Mouse (Mus musculus) thymus, adult 2 months (tissue): Measurements from ENCODE around the gene Actl6a. TPM values are rescaled to one million over a fixed set of nuclear protein-coding genes. Genes with fewer than 3 reads are reported as not detected.
"Not testable (repeated sequence)": the region's sequence is repeated elsewhere in the genome, so short reads cannot be mapped to it uniquely, and the experiment has no call there.

Experiments
- DNase-seq: peaks from one replicate; pipeline ENCODE4 v3.0.0; 2021
- H3K27ac ChIP-seq: fragments of 200-500 bp; 2 replicates; pipeline ENCODE4 v1.5.1; 2012; ENCODE audit warnings: low read length, control low read depth; ENCODE audit not compliant: control insufficient read depth, insufficient read depth
- H3K27me3 ChIP-seq: fragments of 200-500 bp; 2 replicates; pipeline ENCODE4 v1.6.1; 2012; ENCODE audit warnings: mild to moderate bottlenecking, low read length, moderate library complexity, mixed read lengths; ENCODE audit not compliant: control insufficient read depth, insufficient read depth
- H3K36me3 ChIP-seq: fragments of 200-500 bp; 2 replicates; pipeline ENCODE4 v1.6.1; 2012; ENCODE audit warnings: mild to moderate bottlenecking, low read length, moderate library complexity; ENCODE audit not compliant: control insufficient read depth, insufficient read depth
- H3K4me1 ChIP-seq: fragments of 200-500 bp; replicated peaks from 2 replicates; pipeline ENCODE4 v1.6.1; 2012; ENCODE audit warnings: low read length; ENCODE audit not compliant: control insufficient read depth, insufficient read depth
- H3K4me3 ChIP-seq: fragments of 200-500 bp; 2 replicates; pipeline ENCODE4 v1.5.1; 2012; ENCODE audit warnings: mild to moderate bottlenecking, low read length, control low read depth, moderate library complexity; ENCODE audit not compliant: control insufficient read depth, insufficient read depth
- CTCF ChIP-seq: fragments of 200-500 bp; IDR thresholded peaks from 2 replicates; pipeline ENCODE4 v1.5.1; 2012; ENCODE audit warnings: mild to moderate bottlenecking, control low read depth, low read length, moderate library complexity, borderline replicate concordance; ENCODE audit not compliant: control insufficient read depth, poor library complexity, insufficient read depth; ENCODE audit errors: extremely low read depth
- POLR2A ChIP-seq: fragments of 200-500 bp; IDR thresholded peaks from 2 replicates; pipeline ENCODE4 v1.6.1; 2012; ENCODE audit warnings: mild to moderate bottlenecking, low read length, control low read depth, moderate library complexity; ENCODE audit not compliant: control insufficient read depth, poor library complexity, insufficient read depth; ENCODE audit errors: extremely low read depth
- WGBS: fragments of 180-500 bp; shearing (Covaris S2); methylation state at CpG from one replicate; pipeline ENCODE4 v1.1.7; 2018; 5-methylcytosine and 5-hydroxymethylcytosine counted together
- polyA plus RNA-seq: library from polyadenylated mRNA; depleted of rRNA; stranded (reverse); fragments of >200 nt; gene quantifications from 2 replicates; pipeline ENCODE4 v1.2.3, GENCODE M21; 2012

Gene Actl6a
- polyA plus RNA-seq, 1 experiment: 33.9 TPM

- H3K4me1 ChIP-seq: no peaks in the 10 kb centered on the region
- no peak overlapping the region for H3K4me3 ChIP-seq
- no peak for DNase-seq
- no peak for TF ChIP-seq POLR2A
- TF ChIP-seq CTCF: no peak
- H3K36me3 ChIP-seq: peaks cover 25% of the 10 kb centered on the region
- WGBS: 97% methylated on average over 6 of the region's 6 CpGs
- no peaks in the 10 kb centered on the region for H3K27me3 ChIP-seq
- H3K27ac ChIP-seq: no peak overlapping the region
Observed at GRCm38 (mm10) chr3:32745001-32745400, 38.9 kb downstream of the Actl6a start.

GRCm38 (mm10) chr3:32745426-32745825, 39.3 kb downstream of the Actl6a start:
- not testable (repeated sequence) for DNase-seq, H3K4me3 ChIP-seq, H3K27me3 ChIP-seq, H3K4me1 ChIP-seq, H3K27ac ChIP-seq
- H3K36me3 ChIP-seq: peaks cover 30% of the 10 kb centered on the region

- no peaks in the 10 kb centered on the region for H3K27me3 ChIP-seq
- no peak for DNase-seq
- TF ChIP-seq CTCF (no peak), POLR2A (no peak)
- peaks cover 54% of the 10 kb centered on the region for H3K36me3 ChIP-seq
- 97% methylated on average over 9 of the region's 9 CpGs for WGBS
- H3K27ac ChIP-seq: no peak overlapping the region
- H3K4me1 ChIP-seq: no peaks in the 10 kb centered on the region
- no peak overlapping the region for H3K4me3 ChIP-seq
Observed at GRCm38 (mm10) chr3:32748384-32748783, 42.3 kb downstream of the Actl6a start.

GRCm38 (mm10) chr3:32749820-32750579, 43.9 kb downstream of the Actl6a start:
- Histone ChIP-seq H3K4me3 (no peak overlapping the region), H3K4me1 (no peaks in the 10 kb centered on the region), H3K36me3 (peaks cover 60% of the 10 kb centered on the region), H3K27me3 (no peaks in the 10 kb centered on the region), H3K27ac (no peak overlapping the region)
- DNase-seq: no peak
- WGBS: 95% methylated on average over 4 of the region's 4 CpGs
- TF ChIP-seq CTCF (no peak), POLR2A (no peak)

- WGBS: 94% methylated on average over 3 of the region's 3 CpGs
- no peak for TF ChIP-seq POLR2A
- no peak for TF ChIP-seq CTCF
- Histone ChIP-seq H3K4me3 (no peak overlapping the region), H3K27me3 (no peaks in the 10 kb centered on the region), H3K27ac (no peak overlapping the region), H3K36me3 (peaks cover 37% of the 10 kb centered on the region), H3K4me1 (no peaks in the 10 kb centered on the region)
- no peak for DNase-seq
Observed at GRCm38 (mm10) chr3:32754384-32754915, 48.4 kb downstream of the Actl6a start.

GRCm38 (mm10) chr3:32759212-32759611, 53.1 kb downstream of the Actl6a start:
- Histone ChIP-seq H3K4me1 (no peaks in the 10 kb centered on the region), H3K27ac (no peak overlapping the region), H3K4me3 (no peak overlapping the region), H3K36me3 (no peaks in the 10 kb centered on the region), H3K27me3 (no peaks in the 10 kb centered on the region)
- WGBS: 89% methylated on average over 5 of the region's 5 CpGs
- DNase-seq: no peak
- TF ChIP-seq CTCF (no peak), POLR2A (no peak)

- Histone ChIP-seq H3K4me3 (no peak overlapping the region), H3K4me1 (no peaks in the 10 kb centered on the region), H3K27ac (no peak overlapping the region), H3K27me3 (no peaks in the 10 kb centered on the region), H3K36me3 (no peaks in the 10 kb centered on the region)
- DNase-seq: no peak
- WGBS: 73% methylated on average over 8 of the region's 8 CpGs
- no peak for TF ChIP-seq CTCF
- TF ChIP-seq POLR2A: no peak
Observed at GRCm38 (mm10) chr3:32762962-32763361, 56.9 kb downstream of the Actl6a start.
